Mouse (Mus musculus): ENCODE measurements around the gene Guca1a. TPM values are rescaled to one million over a fixed set of nuclear protein-coding genes. Genes with fewer than 3 reads are reported as not detected.

The Guca1a gene
- polyA plus RNA-seq, 1 experiment, result 2.1 TPM

- TF ChIP-seq CTCF (IDR thresholded peaks at IDR 0.05; ENCODE audit: extremely low read depth, insufficient read length, insufficient replicate concordance, low read depth, low read length), result no peak
- no peaks in the 10 kb centered on the region for H3K4me1 ChIP-seq (ENCODE audit: control insufficient read depth, insufficient read depth, insufficient read length, low read length)
- H3K27me3 ChIP-seq (ENCODE audit: control insufficient read depth, insufficient read depth, low read length), result no peaks in the 10 kb centered on the region
- H3K27ac ChIP-seq (ENCODE audit: insufficient read depth, low read depth, low read length), result no peak overlapping the region
- H3K4me3 ChIP-seq (ENCODE audit: low read depth, low read length), result no peak overlapping the region
- H3K36me3 ChIP-seq (ENCODE audit: control insufficient read depth, insufficient read depth, low read length), result peaks cover 10% of the 10 kb centered on the region
- WGBS, result 98% methylated on average over 3 of the region's 3 CpGs
Measured at GRCm38 (mm10) chr17:47349721-47350319, 50.6 kb downstream of the Guca1a start.

Other genes starting within 250 kb of the Guca1a start
- 11.3 and 13.5 TPM in 2 replicates for gene Mrps10, start 31.7 kb downstream of the Guca1a start, polyA plus RNA-seq (2012; rRNA removed)
- gene Guca1b, start 15.2 kb downstream of the Guca1a start, polyA plus RNA-seq (2012; rRNA removed), result 0.56 and 0.86 TPM in 2 replicates
- 21.8 and 27.3 TPM in 2 replicates for gene AI661453, start 36.0 kb upstream of the Guca1a start, polyA plus RNA-seq (2012; rRNA removed)
- 0.08 TPM in 1 of 2 replicates, not detected in the other for gene 1700001C19Rik, start 36.8 kb upstream of the Guca1a start, polyA plus RNA-seq (2012; rRNA removed)
- 6.2 and 13.3 TPM in 2 replicates for gene Taf8, start 101.7 kb upstream of the Guca1a start, polyA plus RNA-seq (2012; rRNA removed)
- 49.9 and 54.9 TPM in 2 replicates for gene Ccnd3, start 104.5 kb upstream of the Guca1a start, polyA plus RNA-seq (2012; rRNA removed)
- gene Bysl, start 210.9 kb upstream of the Guca1a start, polyA plus RNA-seq (2012; rRNA removed), result 3.3 and 3.5 TPM in 2 replicates
- 7.3 and 11.3 TPM in 2 replicates for gene Med20, start 211.0 kb upstream of the Guca1a start, polyA plus RNA-seq (2012; rRNA removed)
- gene Gm20517, start 211.0 kb upstream of the Guca1a start, polyA plus RNA-seq (2012; rRNA removed), result 0.88 and 1.7 TPM in 2 replicates
- gene Usp49, start 230.1 kb upstream of the Guca1a start, polyA plus RNA-seq (2012; rRNA removed), result 2.3 and 4.6 TPM in 2 replicates

Measured in small intestine, adult 2 months (tissue).